Mouse (Mus musculus): ENCODE measurements at regions not wholly inside any gene's neighbourhood (a gene's known extent, or its start where the extent isn't known, plus 50 kb on each side); places are given as distances from the start of the nearest gene placed in this dataset.

- Histone ChIP-seq H3K4me1 (replicated peaks; ENCODE audit: control insufficient read depth, insufficient read depth, low read length) (no peaks in the 10 kb centered on the region), H3K4me2 (replicated peaks; ENCODE audit: low read depth, low read length) (no peak overlapping the region), H3K27me3 (ENCODE audit: control insufficient read depth, insufficient read depth, low read length) (no peaks in the 10 kb centered on the region), H3K27ac (ENCODE audit: low read depth, low read length) (no peak overlapping the region), H3K36me3 (ENCODE audit: control insufficient read depth, insufficient read depth, low read length) (no peaks in the 10 kb centered on the region), H3K9me3 (ENCODE audit: control insufficient read depth, low read length) (no peaks in the 10 kb centered on the region), H3K4me3 (ENCODE audit: low read depth, low read length) (no peak overlapping the region), H3K9ac (ENCODE audit: low read depth, low read length) (no peak overlapping the region)
- ATAC-seq (ENCODE audit: low FRiP score) = no peak
- DNase-seq (ENCODE audit: low spot score) = no peak
- 85% methylated on average over 3 of the region's 3 CpGs for WGBS
These were observed 287.5 kb upstream of the Arpp21 start for GRCm38 (mm10) chr9:112523251-112523650.

GRCm38 (mm10) chr9:112510716-112511115 is 275.0 kb upstream of the Arpp21 start:
- Histone ChIP-seq H3K27ac (ENCODE audit: low read depth, low read length) (no peak overlapping the region), H3K4me2 (replicated peaks; ENCODE audit: low read depth, low read length) (no peak overlapping the region), H3K4me3 (ENCODE audit: low read depth, low read length) (no peak overlapping the region), H3K9ac (ENCODE audit: low read depth, low read length) (no peak overlapping the region), H3K36me3 (ENCODE audit: control insufficient read depth, insufficient read depth, low read length) (no peaks in the 10 kb centered on the region), H3K27me3 (ENCODE audit: control insufficient read depth, insufficient read depth, low read length) (no peaks in the 10 kb centered on the region), H3K9me3 (ENCODE audit: control insufficient read depth, low read length) (no peaks in the 10 kb centered on the region), H3K4me1 (replicated peaks; ENCODE audit: control insufficient read depth, insufficient read depth, low read length) (no peaks in the 10 kb centered on the region)
- ATAC-seq (ENCODE audit: low FRiP score) (no peak), DNase-seq (ENCODE audit: low spot score) (no peak)
- WGBS = 78% methylated on average over 2 of the region's 2 CpGs

GRCm38 (mm10) chr9:112506871-112507270 is 271.1 kb upstream of the Arpp21 start:
- no peak for DNase-seq (ENCODE audit: low spot score)
- H3K9me3 ChIP-seq (ENCODE audit: control insufficient read depth, low read length) = no peaks in the 10 kb centered on the region

GRCm38 (mm10) chr9:112498676-112499075 is 262.9 kb upstream of the Arpp21 start:
- Histone ChIP-seq H3K9ac (ENCODE audit: low read depth, low read length) (no peak overlapping the region), H3K36me3 (ENCODE audit: control insufficient read depth, insufficient read depth, low read length) (no peaks in the 10 kb centered on the region), H3K4me1 (replicated peaks; ENCODE audit: control insufficient read depth, insufficient read depth, low read length) (no peaks in the 10 kb centered on the region), H3K4me2 (replicated peaks; ENCODE audit: low read depth, low read length) (no peak overlapping the region), H3K27ac (ENCODE audit: low read depth, low read length) (no peak overlapping the region), H3K9me3 (ENCODE audit: control insufficient read depth, low read length) (no peaks in the 10 kb centered on the region), H3K4me3 (ENCODE audit: low read depth, low read length) (no peak overlapping the region), H3K27me3 (ENCODE audit: control insufficient read depth, insufficient read depth, low read length) (no peaks in the 10 kb centered on the region)
- DNase-seq (ENCODE audit: low spot score) (no peak), ATAC-seq (ENCODE audit: low FRiP score) (no peak)
- WGBS = 86% methylated on average over 4 of the region's 4 CpGs

More at GRCm38 (mm10) chr9:112506871-112507270, 271.1 kb upstream of the Arpp21 start:
- Histone ChIP-seq H3K4me2 (replicated peaks; ENCODE audit: low read depth, low read length) (no peak overlapping the region), H3K9ac (ENCODE audit: low read depth, low read length) (no peak overlapping the region), H3K27ac (ENCODE audit: low read depth, low read length) (no peak overlapping the region), H3K27me3 (ENCODE audit: control insufficient read depth, insufficient read depth, low read length) (no peaks in the 10 kb centered on the region), H3K36me3 (ENCODE audit: control insufficient read depth, insufficient read depth, low read length) (no peaks in the 10 kb centered on the region), H3K4me3 (ENCODE audit: low read depth, low read length) (no peak overlapping the region), H3K4me1 (replicated peaks; ENCODE audit: control insufficient read depth, insufficient read depth, low read length) (no peaks in the 10 kb centered on the region)
- no peak for ATAC-seq (ENCODE audit: low FRiP score)
- WGBS = 69% methylated on average over 2 of the region's 2 CpGs

- Histone ChIP-seq H3K27me3 (ENCODE audit: control insufficient read depth, insufficient read depth, low read length) (no peaks in the 10 kb centered on the region), H3K4me1 (replicated peaks; ENCODE audit: control insufficient read depth, insufficient read depth, low read length) (no peaks in the 10 kb centered on the region), H3K9me3 (ENCODE audit: control insufficient read depth, low read length) (no peaks in the 10 kb centered on the region), H3K4me3 (ENCODE audit: low read depth, low read length) (no peak overlapping the region), H3K4me2 (replicated peaks; ENCODE audit: low read depth, low read length) (no peak overlapping the region), H3K27ac (ENCODE audit: low read depth, low read length) (no peak overlapping the region), H3K9ac (ENCODE audit: low read depth, low read length) (no peak overlapping the region), H3K36me3 (ENCODE audit: control insufficient read depth, insufficient read depth, low read length) (no peaks in the 10 kb centered on the region)
- DNase-seq (ENCODE audit: low spot score) (no peak), ATAC-seq (ENCODE audit: low FRiP score) (no peak)
- 83% methylated on average over 4 of the region's 4 CpGs for WGBS
These were observed 260.3 kb upstream of the Arpp21 start for GRCm38 (mm10) chr9:112495930-112496527.

- H3K36me3 ChIP-seq (ENCODE audit: control insufficient read depth, insufficient read depth, low read length) = no peaks in the 10 kb centered on the region
- no peak for ATAC-seq (ENCODE audit: low FRiP score)
- H3K4me2 ChIP-seq (replicated peaks; ENCODE audit: low read depth, low read length) = no peak overlapping the region
- H3K27ac ChIP-seq (ENCODE audit: low read depth, low read length) = no peak overlapping the region
- H3K4me1 ChIP-seq (replicated peaks; ENCODE audit: control insufficient read depth, insufficient read depth, low read length) = no peaks in the 10 kb centered on the region
- DNase-seq (ENCODE audit: low spot score) = no peak
- no peaks in the 10 kb centered on the region for H3K27me3 ChIP-seq (ENCODE audit: control insufficient read depth, insufficient read depth, low read length)
- no peak overlapping the region for H3K4me3 ChIP-seq (ENCODE audit: low read depth, low read length)
- no peaks in the 10 kb centered on the region for H3K9me3 ChIP-seq (ENCODE audit: control insufficient read depth, low read length)
- 79% methylated on average over 1 of the region's 1 CpGs for WGBS
- H3K9ac ChIP-seq (ENCODE audit: low read depth, low read length) = no peak overlapping the region
These were observed 255.2 kb upstream of the Arpp21 start for GRCm38 (mm10) chr9:112490963-112491362.

GRCm38 (mm10) chr9:112476644-112477043 is 240.9 kb upstream of the Arpp21 start:
- no peaks in the 10 kb centered on the region for H3K36me3 ChIP-seq (ENCODE audit: control insufficient read depth, insufficient read depth, low read length)
- no peak overlapping the region for H3K9ac ChIP-seq (ENCODE audit: low read depth, low read length)
- H3K4me3 ChIP-seq (ENCODE audit: low read depth, low read length) = no peak overlapping the region
- no peak for DNase-seq (ENCODE audit: low spot score)
- no peak for ATAC-seq (ENCODE audit: low FRiP score)
- H3K27me3 ChIP-seq (ENCODE audit: control insufficient read depth, insufficient read depth, low read length) = no peaks in the 10 kb centered on the region
- H3K9me3 ChIP-seq (ENCODE audit: control insufficient read depth, low read length) = no peaks in the 10 kb centered on the region
- 86% methylated on average over 2 of the region's 2 CpGs for WGBS
- H3K4me1 ChIP-seq (replicated peaks; ENCODE audit: control insufficient read depth, insufficient read depth, low read length) = no peaks in the 10 kb centered on the region
- no peak overlapping the region for H3K4me2 ChIP-seq (replicated peaks; ENCODE audit: low read depth, low read length)
- H3K27ac ChIP-seq (ENCODE audit: low read depth, low read length) = no peak overlapping the region

GRCm38 (mm10) chr9:112457594-112457993 is 221.9 kb upstream of the Arpp21 start:
- no peaks in the 10 kb centered on the region for H3K36me3 ChIP-seq (ENCODE audit: control insufficient read depth, insufficient read depth, low read length)
- no peaks in the 10 kb centered on the region for H3K4me1 ChIP-seq (replicated peaks; ENCODE audit: control insufficient read depth, insufficient read depth, low read length)
- DNase-seq (ENCODE audit: low spot score) = no peak
- H3K4me2 ChIP-seq (replicated peaks; ENCODE audit: low read depth, low read length) = no peak overlapping the region
- H3K27me3 ChIP-seq (ENCODE audit: control insufficient read depth, insufficient read depth, low read length) = no peaks in the 10 kb centered on the region
- H3K4me3 ChIP-seq (ENCODE audit: low read depth, low read length) = no peak overlapping the region
- 86% methylated on average over 5 of the region's 5 CpGs for WGBS
- ATAC-seq (ENCODE audit: low FRiP score) = no peak
- H3K27ac ChIP-seq (ENCODE audit: low read depth, low read length) = no peak overlapping the region
- H3K9ac ChIP-seq (ENCODE audit: low read depth, low read length) = no peak overlapping the region
- H3K9me3 ChIP-seq (ENCODE audit: control insufficient read depth, low read length) = no peaks in the 10 kb centered on the region

- peak; percentile 34 for DNase-seq (ENCODE audit: low spot score)
- no peak overlapping the region for H3K4me3 ChIP-seq (ENCODE audit: low read depth, low read length)
- no peak overlapping the region for H3K9ac ChIP-seq (ENCODE audit: low read depth, low read length)
- no peaks in the 10 kb centered on the region for H3K36me3 ChIP-seq (ENCODE audit: control insufficient read depth, insufficient read depth, low read length)
- H3K27ac ChIP-seq (ENCODE audit: low read depth, low read length) = no peak overlapping the region
- no peaks in the 10 kb centered on the region for H3K9me3 ChIP-seq (ENCODE audit: control insufficient read depth, low read length)
- ATAC-seq (ENCODE audit: low FRiP score) = peak; percentile 30; the same call in 1 of the 2 replicates
- WGBS = 49% methylated on average over 6 of the region's 6 CpGs
- no peaks in the 10 kb centered on the region for H3K27me3 ChIP-seq (ENCODE audit: control insufficient read depth, insufficient read depth, low read length)
- H3K4me2 ChIP-seq (replicated peaks; ENCODE audit: low read depth, low read length) = no peak overlapping the region
- H3K4me1 ChIP-seq (replicated peaks; ENCODE audit: control insufficient read depth, insufficient read depth, low read length) = no peaks in the 10 kb centered on the region
These were observed 219.0 kb upstream of the Arpp21 start for GRCm38 (mm10) chr9:112454706-112455105.

Measured in hindbrain, embryonic 11.5 days (tissue).